Mouse (Mus musculus) adrenal gland, adult (tissue): ENCODE measurements around the gene Mmp2.
"Not testable (repeated sequence)": the region's sequence is repeated elsewhere in the genome, so short reads cannot be mapped to it uniquely, and the experiment has no call there.

Experiments
- DNase-seq, 2 experiments: peaks; one replicate each; pipeline ENCODE4 v3.0.0; 2022 to 2023; ENCODE audit warnings: low spot score in 1 of 2; ENCODE audit not compliant: inconsistent age in 2 of 2

Mmp2 gene

GRCm38 (mm10) chr8:92838616-92839015 is 11.5 kb downstream of the Mmp2 start:
- peak in 1 of 2 experiments; percentile 30 for DNase-seq

GRCm38 (mm10) chr8:92839161-92839560 is 12.1 kb downstream of the Mmp2 start:
- no peak for DNase-seq

- DNase-seq: peak in 1 of 2 experiments; percentile 74
Measured at GRCm38 (mm10) chr8:92839876-92840275, 12.8 kb downstream of the Mmp2 start.

- DNase-seq: peak in 1 of 2 experiments; percentile 36
Measured at GRCm38 (mm10) chr8:92846684-92847083, 19.6 kb downstream of the Mmp2 start.

- peak; percentile 72 for DNase-seq
Measured at GRCm38 (mm10) chr8:92847299-92847698, 20.2 kb downstream of the Mmp2 start.

- DNase-seq: peak; percentile 70 to 76
Measured at GRCm38 (mm10) chr8:92849261-92849660, 22.2 kb downstream of the Mmp2 start.

- peak; percentile 64 to 81 for DNase-seq
Measured at GRCm38 (mm10) chr8:92850239-92850638, 23.1 kb downstream of the Mmp2 start.

GRCm38 (mm10) chr8:92851381-92851780 is 24.3 kb downstream of the Mmp2 start:
- DNase-seq: no peak

GRCm38 (mm10) chr8:92853188-92853983 is 26.3 kb downstream of the Mmp2 start:
- peak in 1 of 2 experiments; percentile 30 for DNase-seq

GRCm38 (mm10) chr8:92854673-92855072 is 27.6 kb downstream of the Mmp2 start:
- DNase-seq: no peak

GRCm38 (mm10) chr8:92855171-92855894 is 28.2 kb downstream of the Mmp2 start, which contains the start of gene Lpcat2:
TSS of gene Lpcat2 (plus strand) at chr8:92855339.
- DNase-seq: peak; percentile 83 to 86

GRCm38 (mm10) chr8:92856273-92856986 is 29.3 kb downstream of the Mmp2 start:
- no peak for DNase-seq

GRCm38 (mm10) chr8:92858475-92859182 is 31.5 kb downstream of the Mmp2 start:
- no peak for DNase-seq

- DNase-seq: no peak
Measured at GRCm38 (mm10) chr8:92861977-92862376, 34.9 kb downstream of the Mmp2 start.

GRCm38 (mm10) chr8:92870281-92870680 is 43.2 kb downstream of the Mmp2 start:
- no peak for DNase-seq

GRCm38 (mm10) chr8:92872063-92872759 is 45.1 kb downstream of the Mmp2 start:
- no peak for DNase-seq

GRCm38 (mm10) chr8:92875795-92876194 is 48.7 kb downstream of the Mmp2 start:
- no peak for DNase-seq

GRCm38 (mm10) chr8:92881247-92881646 is 54.2 kb downstream of the Mmp2 start:
- DNase-seq: no peak

- DNase-seq: peak in 1 of 2 experiments; percentile 35
Measured at GRCm38 (mm10) chr8:92883771-92884170, 56.7 kb downstream of the Mmp2 start.

- DNase-seq: not testable (repeated sequence)
Measured at GRCm38 (mm10) chr8:92892216-92892615, 65.1 kb downstream of the Mmp2 start.
